Mouse (Mus musculus): ENCODE data around the gene Phlpp2. TPM values are rescaled to one million over a fixed set of nuclear protein-coding genes. Genes with fewer than 3 reads are reported as not detected.

The Phlpp2 gene
- total and polyA plus RNA-seq, 3 experiments, result 3.7 to 15.0 (median 6.5) TPM

- no peaks in the 10 kb centered on the region for H3K9me3 ChIP-seq (replicated peaks)
- H3K27me3 ChIP-seq (ENCODE audit: insufficient read depth, low read length), result peaks cover 3% of the 10 kb centered on the region; the same call in 1 of the 2 replicates
- H3K36me3 ChIP-seq (replicated peaks), result peaks cover 28% of the 10 kb centered on the region
- peaks cover 3% of the 10 kb centered on the region; the same call in 1 of the 2 replicates for H3K4me1 ChIP-seq (ENCODE audit: insufficient read depth, low read depth, low read length)
- H3K4me3 ChIP-seq (ENCODE audit: low read depth, low read length), result no peak overlapping the region
- no peak for ATAC-seq (ENCODE audit: extremely low read depth, insufficient number of reproducible peaks, low FRiP score, poor library complexity, severe bottlenecking)
- TF ChIP-seq TAL1 (conservative IDR thresholded peaks at IDR 0.05; ENCODE audit: low read depth, low read length) (no peak), CTCF (IDR thresholded peaks at IDR 0.05; ENCODE audit: low read depth, low read length) (no peak), POLR2AphosphoS5 (IDR thresholded peaks at IDR 0.05; ENCODE audit: insufficient replicate concordance, low read depth, low read length) (no peak), GATA2 (IDR thresholded peaks at IDR 0.05; ENCODE audit: borderline replicate concordance, low read depth, low read length) (no peak), GATA1 (IDR thresholded peaks at IDR 0.05; ENCODE audit: borderline replicate concordance, low read length) (no peak)
- no peak for DNase-seq (ENCODE audit: low spot score)
Measured at GRCm38 (mm10) chr8:109946272-109946671, 77.9 kb downstream of the Phlpp2 start.

GRCm38 (mm10) chr8:109947447-109948284 lies 79.3 kb downstream of the Phlpp2 start:
- Histone ChIP-seq H3K36me3 (replicated peaks) (peaks cover 18% of the 10 kb centered on the region), H3K9me3 (replicated peaks) (no peaks in the 10 kb centered on the region), H3K4me1 (ENCODE audit: insufficient read depth, low read depth, low read length) (peaks cover 3% of the 10 kb centered on the region; the same call in 1 of the 2 replicates), H3K27me3 (ENCODE audit: insufficient read depth, low read length) (peaks cover 7% of the 10 kb centered on the region; the same call in 1 of the 2 replicates), H3K4me3 (ENCODE audit: low read depth, low read length) (no peak overlapping the region)
- TF ChIP-seq GATA2 (IDR thresholded peaks at IDR 0.05; ENCODE audit: borderline replicate concordance, low read depth, low read length) (no peak), GATA1 (IDR thresholded peaks at IDR 0.05; ENCODE audit: borderline replicate concordance, low read length) (no peak), TAL1 (conservative IDR thresholded peaks at IDR 0.05; ENCODE audit: low read depth, low read length) (no peak), CTCF (IDR thresholded peaks at IDR 0.05; ENCODE audit: low read depth, low read length) (peak; percentile 36)
- ATAC-seq (ENCODE audit: extremely low read depth, insufficient number of reproducible peaks, low FRiP score, poor library complexity, severe bottlenecking) (no peak), DNase-seq (ENCODE audit: low spot score) (no peak)

DNA sequence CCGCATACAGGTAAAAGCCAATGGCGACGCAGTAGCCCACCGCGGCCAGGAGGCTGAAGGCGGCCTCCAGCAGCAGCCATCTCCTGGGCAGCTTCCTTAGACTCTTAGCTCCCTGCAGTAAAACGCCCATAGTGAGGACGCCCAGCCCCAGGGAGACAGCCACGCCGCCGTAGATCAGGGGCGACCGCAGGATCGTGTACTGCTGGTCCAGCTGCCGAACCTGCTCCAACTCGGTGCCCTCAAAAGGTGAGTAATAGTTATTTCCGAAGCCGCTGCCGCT lies 79.9 kb downstream of the Phlpp2 start:
- peaks cover 7% of the 10 kb centered on the region; the same call in 1 of the 2 replicates for H3K27me3 ChIP-seq (ENCODE audit: insufficient read depth, low read length)
- H3K4me1 ChIP-seq (ENCODE audit: insufficient read depth, low read depth, low read length), result peaks cover 3% of the 10 kb centered on the region; the same call in 1 of the 2 replicates
- DNase-seq (ENCODE audit: low spot score), result no peak
- peaks cover 13% of the 10 kb centered on the region for H3K36me3 ChIP-seq (replicated peaks)
- TF ChIP-seq CTCF (IDR thresholded peaks at IDR 0.05; ENCODE audit: low read depth, low read length), result no peak
- no peak for TF ChIP-seq GATA1 (IDR thresholded peaks at IDR 0.05; ENCODE audit: borderline replicate concordance, low read length)
- TF ChIP-seq GATA2 (IDR thresholded peaks at IDR 0.05; ENCODE audit: borderline replicate concordance, low read depth, low read length), result no peak
- TF ChIP-seq TAL1 (conservative IDR thresholded peaks at IDR 0.05; ENCODE audit: low read depth, low read length), result no peak
- no peak for TF ChIP-seq POLR2AphosphoS5 (IDR thresholded peaks at IDR 0.05; ENCODE audit: insufficient replicate concordance, low read depth, low read length)
- ATAC-seq (ENCODE audit: extremely low read depth, insufficient number of reproducible peaks, low FRiP score, poor library complexity, severe bottlenecking), result no peak
- no peaks in the 10 kb centered on the region for H3K9me3 ChIP-seq (replicated peaks)
- no peak overlapping the region for H3K4me3 ChIP-seq (ENCODE audit: low read depth, low read length)

- H3K36me3 ChIP-seq (replicated peaks), result no peaks in the 10 kb centered on the region
- H3K9me3 ChIP-seq (replicated peaks), result no peaks in the 10 kb centered on the region
- H3K4me1 ChIP-seq (ENCODE audit: insufficient read depth, low read depth, low read length), result peaks cover 4% of the 10 kb centered on the region
- H3K4me3 ChIP-seq (ENCODE audit: low read depth, low read length), result no peak overlapping the region
- H3K27me3 ChIP-seq (ENCODE audit: insufficient read depth, low read length), result peaks cover 7% of the 10 kb centered on the region; the same call in 1 of the 2 replicates
- ATAC-seq (ENCODE audit: extremely low read depth, insufficient number of reproducible peaks, low FRiP score, poor library complexity, severe bottlenecking) (no peak), DNase-seq (ENCODE audit: low spot score) (no peak)
- TF ChIP-seq TAL1 (conservative IDR thresholded peaks at IDR 0.05; ENCODE audit: low read depth, low read length), result no peak
- no peak for TF ChIP-seq POLR2AphosphoS5 (IDR thresholded peaks at IDR 0.05; ENCODE audit: insufficient replicate concordance, low read depth, low read length)
- TF ChIP-seq GATA2 (IDR thresholded peaks at IDR 0.05; ENCODE audit: borderline replicate concordance, low read depth, low read length), result no peak
- no peak for TF ChIP-seq CTCF (IDR thresholded peaks at IDR 0.05; ENCODE audit: low read depth, low read length)
- TF ChIP-seq GATA1 (IDR thresholded peaks at IDR 0.05; ENCODE audit: borderline replicate concordance, low read length), result no peak
Measured at GRCm38 (mm10) chr8:109952171-109952570, 83.8 kb downstream of the Phlpp2 start.

GRCm38 (mm10) chr8:109954486-109954948 lies 86.2 kb downstream of the Phlpp2 start:
- no peak overlapping the region for H3K4me3 ChIP-seq (ENCODE audit: low read depth, low read length)
- ATAC-seq (ENCODE audit: extremely low read depth, insufficient number of reproducible peaks, low FRiP score, poor library complexity, severe bottlenecking), result no peak
- H3K4me1 ChIP-seq (ENCODE audit: insufficient read depth, low read depth, low read length), result peaks cover 12% of the 10 kb centered on the region
- no peak for DNase-seq (ENCODE audit: low spot score)
- H3K36me3 ChIP-seq (replicated peaks), result no peaks in the 10 kb centered on the region
- TF ChIP-seq POLR2AphosphoS5 (IDR thresholded peaks at IDR 0.05; ENCODE audit: insufficient replicate concordance, low read depth, low read length), result no peak
- TF ChIP-seq GATA1 (IDR thresholded peaks at IDR 0.05; ENCODE audit: borderline replicate concordance, low read length), result no peak
- TF ChIP-seq TAL1 (conservative IDR thresholded peaks at IDR 0.05; ENCODE audit: low read depth, low read length), result no peak
- no peak for TF ChIP-seq GATA2 (IDR thresholded peaks at IDR 0.05; ENCODE audit: borderline replicate concordance, low read depth, low read length)
- no peak for TF ChIP-seq CTCF (IDR thresholded peaks at IDR 0.05; ENCODE audit: low read depth, low read length)
- peaks cover 4% of the 10 kb centered on the region; the same call in 1 of the 2 replicates for H3K27me3 ChIP-seq (ENCODE audit: insufficient read depth, low read length)
- H3K9me3 ChIP-seq (replicated peaks), result no peaks in the 10 kb centered on the region
